Mouse (Mus musculus) heart, postnatal 10 days (tissue): ENCODE measurements around the gene Mgat5. TPM values are rescaled to one million over a fixed set of nuclear protein-coding genes. Genes with fewer than 3 reads are reported as not detected.

Experiments
- DNase-seq, 2 experiments: peaks; one replicate each; pipeline ENCODE4 v3.0.0; 2021
- intact Hi-C: fragments of 180-260 bp; cut with DNase I; formaldehyde crosslinking; loops from one replicate; pipeline ENCODE4 v1.15.1; 2025
- total RNA-seq, 2 experiments: library from RNA; stranded (reverse); gene quantifications; 2 replicates each; pipeline ENCODE4 v1.2.3; 2021

Mgat5 gene
- total RNA-seq, 2 experiments from 2014 or later: 17.0 to 18.9 TPM

GRCm38 (mm10) chr1:127249621-127250020, 44.8 kb downstream of the Mgat5 start:
- DNase-seq: no peak
- intact Hi-C loops: no loop called here

GRCm38 (mm10) chr1:127250313-127250712, 45.5 kb downstream of the Mgat5 start:
- no peak for DNase-seq
- intact Hi-C loops: no loop called here

- no peak for DNase-seq
- intact Hi-C loops: no loop called here
Measured at GRCm38 (mm10) chr1:127251751-127252150, 46.9 kb downstream of the Mgat5 start.

- intact Hi-C loops: no loop called here
- DNase-seq: no peak
Measured at GRCm38 (mm10) chr1:127257005-127257404, 52.2 kb downstream of the Mgat5 start.

GRCm38 (mm10) chr1:127259669-127260068, 54.9 kb downstream of the Mgat5 start:
- intact Hi-C loops: no loop called here
- no peak for DNase-seq

GRCm38 (mm10) chr1:127260969-127261368, 56.2 kb downstream of the Mgat5 start:
- intact Hi-C loops: no loop called here
- DNase-seq: no peak

GRCm38 (mm10) chr1:127262170-127262837, 57.5 kb downstream of the Mgat5 start:
- no peak for DNase-seq
- intact Hi-C loops: no loop called here

- DNase-seq: no peak
- intact Hi-C loops: no loop called here
Measured at GRCm38 (mm10) chr1:127267985-127268384, 63.2 kb downstream of the Mgat5 start.

GRCm38 (mm10) chr1:127269343-127269742, 64.5 kb downstream of the Mgat5 start:
- intact Hi-C loops: no loop called here
- DNase-seq: no peak

GRCm38 (mm10) chr1:127270273-127271020, 65.6 kb downstream of the Mgat5 start:
- DNase-seq: peak in 1 of 2 experiments; percentile 18
- intact Hi-C loops: no loop called here

- DNase-seq: no peak
- intact Hi-C loops: no loop called here
Measured at GRCm38 (mm10) chr1:127271156-127271555, 66.3 kb downstream of the Mgat5 start.

GRCm38 (mm10) chr1:127273363-127273762, 68.5 kb downstream of the Mgat5 start:
- peak; percentile 54 to 55 for DNase-seq
- intact Hi-C loops: no loop called here

- DNase-seq: no peak
- intact Hi-C loops: no loop called here
Measured at GRCm38 (mm10) chr1:127275572-127276324, 70.9 kb downstream of the Mgat5 start.

- no peak for DNase-seq
- intact Hi-C loops: no loop called here
Measured at GRCm38 (mm10) chr1:127278067-127278466, 73.3 kb downstream of the Mgat5 start.

- no peak for DNase-seq
- intact Hi-C loops: no loop called here
Measured at GRCm38 (mm10) chr1:127280256-127280655, 75.4 kb downstream of the Mgat5 start.

GRCm38 (mm10) chr1:127284975-127285374, 80.2 kb downstream of the Mgat5 start:
- intact Hi-C loops: no loop called here
- DNase-seq: no peak

GRCm38 (mm10) chr1:127287505-127287904, 82.7 kb downstream of the Mgat5 start:
- DNase-seq: no peak
- intact Hi-C loops: no loop called here

- intact Hi-C loops: no loop called here
- DNase-seq: no peak
Measured at GRCm38 (mm10) chr1:127290879-127291278, 86.1 kb downstream of the Mgat5 start.

- no peak for DNase-seq
- intact Hi-C loops: no loop called here
Measured at GRCm38 (mm10) chr1:127291721-127292120, 86.9 kb downstream of the Mgat5 start.

GRCm38 (mm10) chr1:127293286-127293685, 88.5 kb downstream of the Mgat5 start:
- no peak for DNase-seq
- intact Hi-C loops: no loop called here

- DNase-seq: no peak
- intact Hi-C loops: no loop called here
Measured at GRCm38 (mm10) chr1:127296815-127297214, 92.0 kb downstream of the Mgat5 start.

GRCm38 (mm10) chr1:127299774-127300173, 95.0 kb downstream of the Mgat5 start:
- intact Hi-C loops: no loop called here
- DNase-seq: no peak
